Mouse (Mus musculus) liver, embryonic 14 days (tissue): ENCODE measurements around the gene Clcn6. TPM values are rescaled to one million over a fixed set of nuclear protein-coding genes. Genes with fewer than 3 reads are reported as not detected.

Experiments
- polyA plus RNA-seq: library from polyadenylated mRNA; depleted of rRNA; stranded (reverse); fragments of >200 nt; gene quantifications from 2 replicates; pipeline ENCODE4 v1.2.3, GENCODE M21; 2012; rRNA removed

Clcn6 gene
- polyA plus RNA-seq: 2.5 and 2.7 TPM in 2 replicates

DNA sequence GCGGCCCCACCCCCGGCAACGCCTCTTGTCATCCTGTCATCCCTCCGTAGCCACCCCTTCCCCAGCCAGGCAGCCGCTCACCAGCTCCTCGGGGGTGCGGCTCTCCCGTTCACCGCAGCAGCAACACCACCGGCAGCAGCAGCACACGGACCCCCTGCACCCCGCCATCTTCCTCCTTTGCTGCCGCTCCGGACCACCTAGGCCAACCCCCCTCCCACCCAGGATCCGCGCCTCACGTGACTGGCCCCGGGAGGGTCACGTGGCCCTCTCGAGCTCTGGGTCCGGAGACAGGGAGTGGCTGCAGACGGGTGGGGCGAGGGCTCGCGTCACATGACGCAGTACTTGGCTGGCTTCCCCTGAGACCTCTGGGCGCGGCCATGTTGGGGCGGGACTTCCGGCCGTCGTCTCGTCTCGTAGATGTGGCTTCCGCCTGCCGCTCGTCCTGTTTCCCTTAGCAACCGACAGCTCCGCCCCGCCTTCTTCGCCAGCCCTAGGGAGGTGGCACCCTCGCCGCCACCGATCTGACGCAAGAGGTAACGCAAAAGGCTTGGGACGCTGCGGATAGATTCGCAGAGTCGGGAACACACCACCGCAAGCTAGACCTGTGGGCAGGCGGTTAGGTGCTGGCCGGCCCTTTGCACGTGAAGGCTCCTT lies at the start of gene Clcn6, which contains the start of gene Mthfr:
Gene Clcn6 (minus strand): TSS at position 222 of the 654 bp plus-strand sequence.
Gene Mthfr (plus strand): TSS at position 478 of the 654 bp plus-strand sequence.

DNA sequence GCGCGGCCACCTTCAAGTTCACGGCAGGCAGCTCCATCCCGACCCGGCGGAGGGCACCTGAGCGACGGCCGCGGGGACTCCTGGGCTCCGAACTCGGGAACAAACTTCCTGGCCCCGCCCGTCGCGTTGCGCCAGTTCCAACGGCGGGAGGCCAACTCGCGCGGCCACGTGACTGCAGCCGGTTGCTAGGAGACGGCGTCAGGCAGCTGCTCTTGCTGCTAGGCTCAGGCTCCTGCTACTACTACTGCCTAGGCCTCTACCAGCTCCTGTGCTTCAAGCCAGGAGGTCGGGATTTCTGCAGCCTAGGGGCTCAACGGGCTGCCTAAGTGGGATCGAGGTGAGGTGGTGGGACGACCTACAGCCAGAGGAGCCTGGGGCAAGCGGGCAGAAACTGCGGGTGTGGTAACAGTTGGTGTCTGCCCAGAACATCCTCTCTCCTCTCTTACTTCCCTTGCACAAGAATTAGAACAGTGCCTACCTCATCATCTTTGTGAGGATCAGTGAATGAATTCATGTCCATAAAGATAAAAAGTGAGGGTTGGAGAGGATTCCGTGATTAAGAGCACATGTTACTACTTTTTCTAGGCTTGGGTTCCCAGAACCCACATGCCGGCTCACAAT lies 49.4 kb upstream of the Clcn6 start, which contains the start of gene Agtrap:
Gene Agtrap (minus strand): TSS at position 125 of the 621 bp plus-strand sequence.

DNA sequence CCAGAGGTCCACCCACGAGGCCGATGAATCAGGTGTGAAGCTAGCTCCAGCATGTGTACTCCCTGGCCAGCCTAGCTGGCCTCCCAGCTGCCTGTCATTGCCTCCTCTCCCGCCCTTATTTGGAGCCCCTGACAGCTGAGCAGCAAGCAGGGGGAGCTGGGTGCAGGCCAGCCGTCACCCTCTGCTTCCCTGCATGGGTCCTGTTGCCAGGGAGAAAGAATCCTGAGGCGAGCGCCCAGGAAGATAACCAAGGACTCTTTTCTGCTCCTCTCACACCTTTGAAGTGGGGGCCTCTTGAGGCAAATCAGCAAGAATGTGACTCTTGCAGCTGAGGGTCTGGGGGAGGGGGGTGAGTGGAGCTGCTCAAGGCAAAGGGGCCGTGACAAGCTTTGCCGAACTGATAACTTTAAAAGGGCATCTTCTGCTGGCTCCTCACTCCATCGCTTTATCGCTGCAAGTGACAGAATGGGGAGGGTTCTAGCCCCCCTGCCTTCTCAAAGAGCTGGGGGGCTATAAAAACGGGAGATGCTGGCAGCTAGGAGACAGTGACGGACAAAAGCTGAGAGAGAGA lies 38.3 kb downstream of the Clcn6 start, which contains the start of gene Nppa:
Gene Nppa (plus strand): TSS at position 521 of the 571 bp plus-strand sequence.

DNA sequence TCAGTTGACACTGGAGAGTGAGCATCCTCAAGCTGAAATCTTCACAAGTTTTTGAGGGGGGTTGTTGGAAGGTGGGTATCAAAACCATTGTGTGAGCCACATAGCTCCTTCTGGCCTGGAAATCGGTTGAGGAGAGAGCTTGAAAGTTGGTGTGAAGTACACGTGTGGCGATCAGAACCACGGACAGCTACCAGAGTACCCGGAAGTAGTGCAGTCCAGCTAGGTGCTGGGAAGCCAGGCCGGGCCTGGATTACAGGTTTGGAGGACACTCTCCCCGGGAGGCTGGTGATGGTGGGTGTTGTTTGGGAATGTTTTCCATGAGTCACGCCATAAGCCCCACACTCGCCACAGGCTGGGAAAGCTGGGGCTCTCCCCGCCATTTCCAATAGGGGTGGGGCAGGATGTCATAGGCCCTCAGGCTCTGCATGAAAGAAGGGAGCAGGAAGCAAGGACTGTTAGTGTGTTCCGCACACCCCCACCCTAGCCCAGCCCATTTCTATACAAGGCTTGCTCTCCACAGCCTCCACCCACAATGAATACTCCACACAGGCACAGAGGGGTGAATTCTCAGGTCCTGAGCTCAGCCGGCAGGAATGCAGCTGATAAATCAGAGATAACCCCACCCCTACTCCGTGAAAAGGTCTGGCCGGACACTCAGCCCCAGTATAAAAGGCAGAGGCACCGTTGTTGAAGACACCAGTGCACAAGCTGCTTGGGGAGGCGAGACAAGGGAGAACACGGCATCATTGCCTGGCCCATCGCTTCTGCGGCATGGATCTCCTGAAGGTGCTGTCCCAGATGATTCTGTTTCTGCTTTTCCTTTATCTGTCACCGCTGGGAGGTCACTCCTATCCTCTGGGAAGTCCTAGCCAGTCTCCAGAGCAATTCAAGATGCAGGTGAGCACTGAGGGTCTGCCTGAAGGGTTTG lies 53.2 kb downstream of the Clcn6 start, which contains the start of gene Nppb:
Gene Nppb (plus strand): TSS at position 584 of the 928 bp plus-strand sequence.

Other genes with a start within 250 kb of the Clcn6 start
- gene Zfp984, start 229.0 kb downstream of the Clcn6 start, polyA plus RNA-seq: 3.8 and 4.7 TPM in 2 replicates
- 1.1 and 1.3 TPM in 2 replicates for gene Zfp933, start 190.5 kb downstream of the Clcn6 start, polyA plus RNA-seq
- 28.8 and 34.1 TPM in 2 replicates for gene Miip, start 170.0 kb downstream of the Clcn6 start, polyA plus RNA-seq
- 2.4 and 2.8 TPM in 2 replicates for gene Fv1, start 169.8 kb downstream of the Clcn6 start, polyA plus RNA-seq
- gene Mfn2, start 134.1 kb downstream of the Clcn6 start, polyA plus RNA-seq: 7.7 and 8.6 TPM in 2 replicates
- gene Plod1, start 102.1 kb downstream of the Clcn6 start, polyA plus RNA-seq: 13.3 and 15.0 TPM in 2 replicates
- 15.9 and 18.1 TPM in 2 replicates for gene 2510039O18Rik, start 97.9 kb downstream of the Clcn6 start, polyA plus RNA-seq
- gene Nppb, start 53.0 kb downstream of the Clcn6 start, polyA plus RNA-seq: not detected in 2 replicates
- 0.03 TPM in 1 of 2 replicates, not detected in the other for gene Nppa, start 38.1 kb downstream of the Clcn6 start, polyA plus RNA-seq
- gene Mthfr, start 256 bp upstream of the Clcn6 start, polyA plus RNA-seq: 9.1 and 10.2 TPM in 2 replicates
- 3.4 and 4.0 TPM in 2 replicates for gene Agtrap, start 49.2 kb upstream of the Clcn6 start, polyA plus RNA-seq
- 8.2 and 9.5 TPM in 2 replicates for gene Mad2l2, start 91.6 kb upstream of the Clcn6 start, polyA plus RNA-seq
- gene Draxin, start 91.9 kb upstream of the Clcn6 start, polyA plus RNA-seq: 0.16 and 0.21 TPM in 2 replicates
- gene Fbxo6, start 113.3 kb upstream of the Clcn6 start, polyA plus RNA-seq: 7.1 and 7.8 TPM in 2 replicates
- gene Fbxo44, start 121.7 kb upstream of the Clcn6 start, polyA plus RNA-seq: 1.0 and 1.1 TPM in 2 replicates
- gene Fbxo2, start 121.8 kb upstream of the Clcn6 start, polyA plus RNA-seq: 0.05 and 0.06 TPM in 2 replicates
- 0.01 and 0.05 TPM in 2 replicates for gene Disp3, start 249.1 kb upstream of the Clcn6 start, polyA plus RNA-seq